ENCODE assay signal across 19 mouse cellular contexts in genomic region chr14:54457907-54458569, GRCm38 (mm10). TPM values are rescaled to one million over a fixed set of nuclear protein-coding genes. Genes with fewer than 3 reads are reported as not detected.
"Had no signal": no experiment of that assay in that cellular context is flagged by ENCODE, and none has a peak within 500 bp of the region (broad histone marks: within the 10 kb centered on the region; RNA-seq: fewer than 3 reads in every experiment).

No protein-coding gene starts in this region.

- H3K9ac ChIP-seq: liver, embryonic 13.5 days; lung, embryonic 14.5 days; midbrain, embryonic 12.5 days; neural tube, embryonic 13.5 days; neural tube, embryonic 15.5 days; stomach, embryonic 15.5 days had no signal

- H3K27ac ChIP-seq: liver, embryonic 13.5 days; midbrain, embryonic 10.5 days; midbrain, embryonic 12.5 days; neural tube, embryonic 13.5 days; neural tube, embryonic 15.5 days; stomach, embryonic 15.5 days; stomach, postnatal 0 days had no signal

- H3K4me2 ChIP-seq: liver, embryonic 13.5 days; lung, embryonic 14.5 days; midbrain, embryonic 12.5 days; neural tube, embryonic 13.5 days; neural tube, embryonic 15.5 days; stomach, embryonic 15.5 days had no signal

- ATAC-seq: midbrain, embryonic 16.5 days had no signal

- DNase-seq: liver, embryonic 13.5 days; lung, adult 18-20 months; lung, embryonic 14.5 days; lung, postnatal 14 days; lung, postnatal 4 days; midbrain, embryonic 14.5 days; right cerebral cortex, postnatal 14 days; thymus, adult 2 months; thymus, postnatal 25 days; thymus, postnatal 4 days had no signal

- H3K4me1 ChIP-seq: midbrain, embryonic 10.5 days; midbrain, embryonic 12.5 days; neural tube, embryonic 13.5 days; neural tube, embryonic 15.5 days; stomach, embryonic 15.5 days had no signal

- H3K36me3 ChIP-seq: liver, embryonic 13.5 days; midbrain, embryonic 10.5 days; midbrain, embryonic 12.5 days; neural tube, embryonic 13.5 days; neural tube, embryonic 15.5 days; stomach, embryonic 15.5 days had no signal

- H3K4me3 ChIP-seq: liver, embryonic 13.5 days; midbrain, embryonic 10.5 days; midbrain, embryonic 12.5 days; myocyte; neural tube, embryonic 13.5 days; neural tube, embryonic 15.5 days; stomach, embryonic 15.5 days had no signal

- H3K27me3 ChIP-seq: neural tube, embryonic 13.5 days; neural tube, embryonic 15.5 days; stomach, embryonic 15.5 days had no signal

- H3K9me3 ChIP-seq: liver, embryonic 13.5 days; midbrain, embryonic 10.5 days; midbrain, embryonic 12.5 days; neural tube, embryonic 13.5 days; neural tube, embryonic 15.5 days; stomach, embryonic 15.5 days had no signal

RNA-seq across cellular contexts. Expression of gene Rem2, which starts 17.9 kb away (rescaled TPM):
- total RNA-seq: megakaryocyte, adult 5-6 weeks had no signal
